Mouse (Mus musculus) cerebellum, postnatal 10 days (tissue): ENCODE data around the gene Pim1.
A peak's percentile ranks its signal among the peaks of the same experiment; 100 is the strongest.
"Not testable (repeated sequence)": the region's sequence is repeated elsewhere in the genome, so short reads cannot be mapped to it uniquely, and the experiment has no call there.

Experiments used
- DNase-seq, 2 experiments: peaks; one replicate each; pipeline ENCODE4 v3.0.0; 2021; ENCODE audit warnings: mixed read lengths in 2 of 2

The Pim1 gene

GRCm38 (mm10) chr17:29494732-29495076 is 4.2 kb downstream of the Pim1 start:
- peak; percentile 16 to 17 for DNase-seq

DNA sequence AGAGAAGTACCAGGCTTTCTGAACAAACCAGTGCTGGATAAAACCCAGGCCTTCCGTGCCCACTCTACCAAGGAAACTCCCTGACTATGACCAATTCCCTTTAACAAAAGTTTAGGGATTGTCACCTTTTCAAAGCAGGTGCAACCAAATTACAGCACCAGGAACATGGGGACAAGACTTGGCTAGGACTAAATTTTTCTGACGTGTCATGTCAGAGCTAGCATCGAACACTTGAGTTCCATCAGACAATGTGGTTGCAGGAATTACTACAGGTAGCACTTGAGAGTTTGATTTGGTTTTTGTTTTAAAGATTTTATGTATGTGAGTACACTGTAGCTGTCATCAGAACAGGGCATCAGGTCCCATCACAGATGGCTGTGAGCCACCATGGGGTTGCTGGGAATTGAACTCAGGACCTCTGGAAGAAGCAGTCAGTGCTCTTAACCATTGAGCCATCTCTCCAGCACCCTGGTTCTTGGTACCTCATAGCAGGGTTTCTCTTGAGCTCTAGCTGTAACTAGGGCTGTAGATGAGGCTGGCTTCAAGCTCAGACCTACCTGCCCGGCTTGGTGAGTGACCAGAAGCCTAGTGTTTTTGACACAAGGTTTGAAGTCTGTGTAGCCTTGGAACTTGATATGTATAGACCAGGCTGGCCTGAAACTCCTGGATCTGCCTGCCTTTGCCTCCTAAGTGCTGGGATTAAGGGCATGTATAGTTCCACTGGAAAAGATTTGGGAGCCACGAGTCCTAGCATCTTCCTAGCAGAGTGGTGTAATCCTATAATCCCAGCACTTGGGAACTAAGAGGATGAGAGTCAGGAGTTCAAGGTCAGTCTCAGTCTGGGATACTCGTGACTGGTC is 5.9 kb downstream of the Pim1 start:
- peak in 1 of 2 experiments; percentile 25 for DNase-seq

DNA sequence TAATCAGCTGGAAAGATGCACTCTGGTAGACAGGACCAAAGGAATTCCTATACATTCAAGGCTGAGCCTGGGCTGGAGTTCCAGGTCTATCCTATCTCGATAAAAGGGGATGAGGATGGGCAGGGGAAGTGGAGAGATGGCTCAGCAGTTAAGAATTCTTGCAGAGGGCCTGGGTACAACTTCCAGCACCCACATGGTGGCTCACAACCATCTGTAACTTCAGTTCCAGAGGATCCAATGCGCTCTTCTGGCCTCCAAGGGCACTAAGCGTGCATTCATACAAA is 6.5 kb downstream of the Pim1 start:
- no peak for DNase-seq

DNA sequence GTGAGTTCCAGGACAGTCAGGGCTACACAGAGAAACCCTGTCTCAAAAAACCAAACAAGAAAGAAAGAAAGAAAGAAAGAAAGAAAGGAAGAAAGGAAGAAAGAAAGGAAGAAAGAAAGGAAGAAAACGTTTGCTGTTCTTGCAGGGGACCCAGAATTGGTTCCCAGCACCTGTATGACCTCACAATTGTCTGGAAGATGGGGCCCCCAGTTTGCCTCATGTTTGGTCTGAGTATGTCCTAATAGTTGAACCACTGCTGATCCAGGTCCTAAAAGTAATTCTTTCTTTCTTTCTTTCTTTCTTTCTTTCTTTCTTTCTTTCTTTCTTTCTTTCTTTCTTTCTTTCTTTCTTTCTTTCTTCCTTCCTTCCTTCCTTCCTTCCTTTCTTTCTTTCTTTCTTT is 6.9 kb downstream of the Pim1 start:
- DNase-seq = not testable (repeated sequence)

- peak; percentile 16 for DNase-seq
Observed at GRCm38 (mm10) chr17:29498028-29498427, 7.5 kb downstream of the Pim1 start.

DNA sequence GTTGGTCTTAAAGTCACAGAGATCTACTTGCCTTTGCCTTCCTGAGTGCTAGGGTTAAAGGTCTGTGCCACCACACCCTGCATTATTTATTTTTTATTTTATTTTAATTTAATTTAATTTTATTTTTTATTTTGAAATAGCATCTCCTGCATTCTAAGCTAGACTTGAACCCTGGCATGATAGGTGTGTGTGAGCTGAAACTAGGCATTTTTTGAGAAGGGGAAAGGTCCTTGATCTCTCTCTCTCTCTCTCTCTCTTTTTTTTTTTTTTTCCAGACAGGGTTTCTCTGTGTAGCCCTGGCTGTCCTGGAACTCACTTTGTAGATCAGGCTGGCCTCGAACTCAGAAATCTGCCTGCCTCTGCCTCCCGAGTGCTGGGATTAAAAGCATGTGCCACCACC is 8.4 kb downstream of the Pim1 start:
- not testable (repeated sequence) for DNase-seq

- DNase-seq = no peak
Observed at GRCm38 (mm10) chr17:29499511-29499910, 9.0 kb downstream of the Pim1 start.

GRCm38 (mm10) chr17:29500243-29500740 is 9.7 kb downstream of the Pim1 start:
- no peak for DNase-seq

DNA sequence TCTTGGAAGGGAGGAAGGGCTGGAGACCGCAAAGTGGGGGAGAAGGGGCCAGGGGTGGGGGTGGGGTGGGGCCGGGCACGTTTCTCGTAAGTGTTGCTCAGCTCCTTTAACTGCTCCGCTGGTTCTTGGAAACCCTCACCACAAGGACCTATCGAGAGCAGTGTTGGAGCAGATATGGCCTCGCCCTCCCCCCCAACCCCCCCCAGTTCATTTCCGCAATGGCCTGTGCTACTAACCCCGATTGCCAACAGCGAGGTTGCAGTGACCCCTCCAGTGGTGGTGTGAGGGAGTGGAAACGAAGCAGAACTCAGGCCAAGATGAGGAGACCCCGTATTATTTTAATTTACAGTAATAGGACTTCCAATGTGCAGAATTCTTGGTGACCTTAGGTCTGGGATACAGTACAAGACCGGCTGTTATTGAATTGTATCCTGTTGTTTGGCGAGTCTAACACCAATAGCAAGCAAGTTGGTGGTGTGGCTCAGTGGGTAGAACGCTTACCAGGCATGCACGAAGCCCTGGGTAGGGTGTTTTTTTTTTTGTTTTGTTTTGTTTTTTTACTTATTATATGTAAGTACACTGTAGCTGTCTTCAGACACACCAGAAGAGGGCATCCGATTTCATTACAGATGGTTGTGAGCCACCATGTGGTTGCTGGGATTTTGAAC is 10.4 kb downstream of the Pim1 start:
- no peak for DNase-seq

GRCm38 (mm10) chr17:29502005-29502668 is 11.6 kb downstream of the Pim1 start:
- DNase-seq = no peak

DNA sequence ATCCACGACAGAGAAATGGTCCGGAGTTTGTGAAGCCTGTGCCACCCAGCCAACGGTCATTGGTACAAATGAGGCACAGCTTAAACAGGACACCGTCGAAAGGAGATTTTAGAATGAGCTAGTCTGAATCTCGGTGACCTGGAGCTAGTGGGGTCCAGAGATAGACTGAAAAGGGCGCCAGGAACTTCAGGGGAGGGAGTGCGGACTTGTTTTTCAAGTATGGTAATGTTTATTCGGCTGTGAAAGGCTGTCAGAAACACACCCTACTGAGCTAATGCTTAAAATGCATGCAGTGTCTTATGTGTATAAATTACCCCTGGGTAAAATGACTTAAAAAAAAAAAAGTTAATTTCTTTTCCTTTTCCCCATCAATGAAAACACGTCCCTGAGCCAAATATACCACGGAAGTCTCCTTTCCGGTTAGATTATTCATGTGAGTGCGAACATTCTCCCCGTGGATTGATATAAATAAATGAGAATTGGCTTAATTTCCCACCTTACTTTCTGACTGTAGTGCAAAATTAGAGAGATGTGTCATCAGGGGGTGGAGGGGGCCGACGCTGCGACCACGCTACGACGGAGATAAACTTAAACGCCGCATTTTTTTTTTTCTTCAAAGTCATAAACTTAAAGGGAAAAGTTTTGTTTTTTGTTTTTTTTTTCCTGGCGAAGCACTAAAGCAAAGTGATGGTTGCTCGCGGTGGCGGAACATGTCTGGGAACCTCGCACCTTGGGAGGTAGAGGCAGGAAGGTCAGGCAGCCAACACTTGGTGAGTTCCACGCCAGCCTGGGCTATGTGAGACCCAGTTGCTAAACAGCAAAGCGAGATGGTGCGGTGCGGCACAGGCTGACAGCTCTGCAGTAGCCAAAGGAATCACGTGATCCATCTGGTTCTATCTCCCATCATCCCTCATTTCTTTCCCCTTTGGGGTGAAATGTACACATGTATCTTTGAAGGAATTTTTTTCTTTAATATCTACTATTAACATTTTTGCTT is 12.4 kb downstream of the Pim1 start:
- DNase-seq = no peak

DNA sequence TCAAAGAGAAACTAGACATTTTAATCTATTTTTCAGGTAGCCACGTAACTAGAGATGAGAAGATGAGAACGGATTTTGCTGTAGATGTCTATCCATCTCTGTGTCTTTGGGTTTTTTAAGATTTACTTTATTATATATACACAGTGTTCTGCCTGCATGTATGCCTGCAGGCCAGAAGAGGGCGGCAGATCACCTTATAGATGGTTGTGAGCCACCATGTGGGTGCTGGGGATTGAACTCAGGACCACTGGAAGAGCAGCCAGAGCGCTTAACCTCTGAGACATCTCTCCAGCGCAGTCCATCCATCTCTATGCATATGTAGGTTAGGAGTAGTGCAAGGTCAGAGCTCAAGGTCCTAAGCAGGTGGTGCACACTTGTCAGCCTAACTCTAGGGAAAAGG is 13.1 kb downstream of the Pim1 start:
- DNase-seq = no peak

GRCm38 (mm10) chr17:29508927-29509608 is 18.5 kb downstream of the Pim1 start:
- no peak for DNase-seq

- no peak for DNase-seq
Observed at GRCm38 (mm10) chr17:29510691-29511090, 20.1 kb downstream of the Pim1 start.

- peak; percentile 69 to 75 for DNase-seq
Observed at GRCm38 (mm10) chr17:29513044-29513730, 22.6 kb downstream of the Pim1 start.

DNA sequence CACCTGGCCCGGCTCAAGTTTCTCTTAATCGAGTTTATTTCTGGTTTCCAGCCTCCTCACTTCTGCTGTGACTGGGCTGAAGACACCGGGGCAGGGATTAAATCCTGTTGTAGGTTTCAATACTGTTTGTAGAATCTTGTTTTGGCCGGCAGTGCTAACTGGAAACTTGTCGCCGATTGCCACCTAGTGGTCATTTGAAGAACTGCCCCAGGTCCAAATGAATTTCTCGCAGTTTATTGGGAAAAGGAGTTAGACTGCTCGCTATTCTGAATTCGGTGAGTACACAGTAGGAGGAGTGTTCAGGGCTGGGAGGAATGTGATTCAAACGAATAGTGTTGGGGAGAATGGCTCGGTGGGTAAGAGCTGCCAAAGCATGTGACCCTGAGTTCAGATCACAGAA is 23.9 kb downstream of the Pim1 start:
- DNase-seq = peak; percentile 86 to 92

- DNase-seq = not testable (repeated sequence)
Observed at GRCm38 (mm10) chr17:29518665-29519064, 28.1 kb downstream of the Pim1 start.

DNA sequence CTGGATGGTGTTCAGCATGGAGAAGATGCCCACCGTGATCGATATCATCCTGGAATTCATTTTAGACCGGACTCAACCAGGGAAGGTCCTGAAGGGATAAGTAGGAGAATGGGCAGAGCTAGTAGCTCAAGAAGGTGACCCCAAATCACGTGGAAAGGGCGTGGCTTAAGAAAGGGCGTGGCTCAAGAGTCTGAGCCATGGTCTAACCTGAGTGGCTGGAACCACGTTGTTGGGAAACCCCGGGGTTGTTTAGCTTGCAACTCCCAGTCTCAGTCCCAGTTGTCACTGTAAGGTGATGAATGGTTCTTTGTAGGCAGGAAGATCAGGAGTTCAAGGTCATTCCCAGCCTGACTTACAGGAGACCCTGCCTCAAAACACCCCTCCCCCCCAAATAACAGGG is 29.2 kb downstream of the Pim1 start:
- no peak for DNase-seq

DNA sequence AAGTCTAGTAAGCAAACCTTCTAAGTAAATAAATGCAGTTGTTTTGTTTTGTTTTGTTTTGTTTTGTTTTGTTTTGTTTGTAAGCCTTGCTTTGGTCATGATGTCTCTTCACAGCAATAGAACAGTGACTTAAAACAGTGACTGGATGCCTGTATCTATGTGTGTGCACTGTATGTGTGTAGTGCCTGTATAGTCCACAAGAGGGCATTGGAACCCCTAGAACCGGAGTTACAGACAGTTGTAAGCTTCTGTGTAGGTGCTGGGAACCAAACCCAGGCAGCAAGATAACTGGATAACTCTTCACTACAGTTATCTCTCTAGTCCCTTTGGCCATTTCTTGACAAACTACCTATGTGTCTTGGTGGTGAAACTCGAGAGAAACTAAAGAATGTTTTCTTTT is 35.1 kb downstream of the Pim1 start:
- DNase-seq = no peak

DNA sequence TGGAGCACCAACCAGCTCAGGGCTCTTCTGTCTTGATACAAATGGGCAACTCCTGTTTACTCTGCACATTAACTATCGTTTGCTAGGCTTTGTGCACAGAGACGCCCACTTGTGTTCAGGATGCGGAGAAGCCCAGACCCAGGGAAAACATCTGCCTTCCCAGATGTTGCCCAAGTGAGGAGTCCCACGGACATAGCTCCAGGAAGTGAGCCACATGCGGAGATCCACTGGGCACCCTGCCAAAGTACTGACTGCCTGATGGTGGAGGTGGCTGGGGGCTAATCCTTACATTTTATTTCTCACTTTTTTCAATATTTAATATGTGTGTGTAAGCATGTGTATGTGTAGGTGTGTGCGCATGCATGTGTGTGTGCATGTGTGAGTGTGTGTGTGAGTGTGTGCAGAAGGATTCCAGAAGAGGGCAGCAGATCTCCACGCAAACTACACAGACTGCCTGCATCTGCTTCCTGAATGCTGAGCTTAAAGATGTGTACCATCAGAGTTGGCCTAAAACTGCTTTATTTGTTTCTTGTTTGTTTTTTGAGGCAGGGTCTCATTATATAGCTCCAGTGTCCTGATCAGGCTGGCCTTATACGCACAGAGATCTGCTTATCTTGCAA is 38.1 kb downstream of the Pim1 start:
- DNase-seq = peak; percentile 34 to 35

- no peak for DNase-seq
Observed at GRCm38 (mm10) chr17:29530508-29530907, 40.0 kb downstream of the Pim1 start.
